Comparison of ENCODE assay signal across 8 mouse cellular contexts in the genomic region with DNA sequence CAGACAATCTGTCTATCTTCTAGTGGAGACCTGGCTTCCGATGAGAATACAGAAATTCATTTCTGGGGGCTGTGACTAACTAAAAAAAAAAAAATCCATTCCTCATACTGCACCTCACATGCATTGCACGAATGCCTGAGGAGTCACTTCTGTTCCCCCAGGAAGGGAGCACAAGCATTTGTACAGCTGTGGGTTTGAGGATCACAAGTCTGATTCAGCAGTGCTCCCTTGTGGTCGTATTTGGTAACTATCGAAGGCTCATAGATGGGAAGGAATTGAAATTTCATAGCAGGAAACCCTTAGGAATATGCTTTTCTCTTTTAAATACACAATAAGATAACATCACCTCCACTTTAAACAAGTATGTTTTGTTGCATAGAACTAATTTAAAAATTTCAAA. TPM values are rescaled to one million over a fixed set of nuclear protein-coding genes. Genes with fewer than 3 reads are reported as not detected.
A peak's percentile ranks its signal among the peaks of the same experiment; 100 is the strongest.
DNase-seq lines count a peak whose midpoint lies in the region; ATAC-seq and TF ChIP-seq lines count a peak whose summit lies in the region.
"Had no signal": no experiment of that assay in that cellular context is flagged by ENCODE, and none has a peak within 500 bp of the region (broad histone marks: within the 10 kb centered on the region; RNA-seq: fewer than 3 reads in every experiment).

No protein-coding gene starts in this region.

- H3K9me3 ChIP-seq in ES-Bruce4 (replicated peaks; ENCODE audit: control insufficient read depth, insufficient read depth, low read length, poor library complexity, severe bottlenecking): no peaks in the 10 kb centered on the region
- no peaks in the 10 kb centered on the region for H3K9me3 ChIP-seq in limb, embryonic 13.5 days

- H3K36me3 ChIP-seq in ES-Bruce4 (ENCODE audit: control insufficient read depth, insufficient read depth, low read length, poor library complexity, severe bottlenecking): no peaks in the 10 kb centered on the region
- H3K36me3 ChIP-seq in limb, embryonic 13.5 days: no peaks in the 10 kb centered on the region

- 26% methylated on average over 4 of the region's 4 CpGs for WGBS in cerebellum, adult 2 months
- 22% methylated on average over 4 of the region's 4 CpGs for WGBS in limb, embryonic 13.5 days

- peak; percentile 66; the same call in 1 of the 2 replicates for ATAC-seq in limb, embryonic 13.5 days (ENCODE audit: low FRiP score, low read depth)

- no peak overlapping the region for H3K4me2 ChIP-seq in limb, embryonic 13.5 days (replicated peaks)

- peak; percentile 47 to 55 for DNase-seq in B cell, adult 2 months
- DNase-seq in cerebellum, adult 2 months: peak; percentile 12 to 19
- DNase-seq in gastrocnemius, adult 18-20 months (ENCODE audit: low spot score): peak; percentile 71
- DNase-seq in kidney, adult 18-20 months: peak; percentile 36
- DNase-seq in right cerebral cortex, adult 18-20 months: peak; percentile 64

- H3K27ac ChIP-seq in ES-Bruce4 (ENCODE audit: insufficient read depth, low read length): no peak overlapping the region
- H3K27ac ChIP-seq in cerebellum, adult 2 months (ENCODE audit: insufficient read depth, low read length): no peak overlapping the region
- no peak overlapping the region for H3K27ac ChIP-seq in limb, embryonic 13.5 days

- no peak overlapping the region for H3K4me3 ChIP-seq in ES-Bruce4 (ENCODE audit: low read depth, low read length)
- H3K4me3 ChIP-seq in cerebellum, adult 2 months (replicated peaks; ENCODE audit: insufficient read depth, low read depth, low read length): no peak overlapping the region
- no peak overlapping the region for H3K4me3 ChIP-seq in limb, embryonic 13.5 days

- TF ChIP-seq POLR2A in ES-Bruce4 (IDR thresholded peaks at IDR 0.05; ENCODE audit: insufficient read depth, low read length): no peak
- TF ChIP-seq POLR2A in cerebellum, adult 2 months (IDR thresholded peaks at IDR 0.05; ENCODE audit: borderline replicate concordance, insufficient read depth, low read length): no peak

- H3K9ac ChIP-seq in ES-Bruce4 (ENCODE audit: low read depth, poor library complexity, severe bottlenecking): no peak overlapping the region
- H3K9ac ChIP-seq in limb, embryonic 13.5 days: no peak overlapping the region

- TF ChIP-seq EP300 in ES-Bruce4 (IDR thresholded peaks at IDR 0.05; ENCODE audit: insufficient read depth, low read depth, low read length): no peak

- peak; percentile 20 for TF ChIP-seq CTCF in ES-Bruce4 (IDR thresholded peaks at IDR 0.05; ENCODE audit: low read depth, low read length)
- TF ChIP-seq CTCF in cerebellum, adult 2 months (IDR thresholded peaks at IDR 0.05; ENCODE audit: borderline replicate concordance, insufficient read depth, low read depth, low read length): peak; percentile 25; the same call in 1 of the 2 replicates

- H3K4me1 ChIP-seq in ES-Bruce4 (ENCODE audit: control insufficient read depth, insufficient read depth, low read length): no peaks in the 10 kb centered on the region
- H3K4me1 ChIP-seq in cerebellum, adult 2 months (ENCODE audit: control insufficient read depth, insufficient read depth, low read length): no peaks in the 10 kb centered on the region
- no peaks in the 10 kb centered on the region for H3K4me1 ChIP-seq in limb, embryonic 13.5 days

- H3K27me3 ChIP-seq in ES-Bruce4 (ENCODE audit: control insufficient read depth, insufficient read depth, low read length, poor library complexity, severe bottlenecking): no peaks in the 10 kb centered on the region
- no peaks in the 10 kb centered on the region for H3K27me3 ChIP-seq in cerebellum, adult 2 months (ENCODE audit: control insufficient read depth, insufficient read depth, low read length)
- no peaks in the 10 kb centered on the region for H3K27me3 ChIP-seq in limb, embryonic 13.5 days

RNA-seq across cellular contexts. Expression of a gene that starts 16.6 kb away (rescaled TPM):
- polyA plus RNA-seq in ES-Bruce4 (2011; ENCODE audit: insufficient read depth, insufficient read length, low read depth, missing spikeins): not detected in 2 replicates
- 0.10 TPM in 1 of 2 replicates, not detected in the other for polyA plus RNA-seq in cerebellum, adult 2 months (2012; rRNA removed)
- total RNA-seq in gastrocnemius, adult 18-20 months (2021): not detected
- polyA plus RNA-seq in limb, embryonic 13.5 days (2015; fragmentation: Nextera tagmentation; extraction: Ambion mirVana): 0.33 and 0.47 TPM in 2 replicates
- total RNA-seq: layer of hippocampus, postnatal 25 days had no signal

Comparison
In these comparisons a context has a peak if more than half of its experiments do, and no peak if none do; other contexts are left out.
1. DNase-seq: peak in every context shown above with its lines; median percentile 71 in gastrocnemius, adult 18-20 months; 64 in right cerebral cortex, adult 18-20 months; 51 in B cell, adult 2 months; 36 in kidney, adult 18-20 months; 16 in cerebellum, adult 2 months.